Mouse (Mus musculus): ENCODE data around the gene Nfib.

The Nfib gene

GRCm38 (mm10) chr4:82479394-82479793, 226.2 kb downstream of the Nfib start:
- no peak for ATAC-seq (ENCODE audit: insufficient number of reproducible peaks, low FRiP score, low TSS enrichment)

DNA sequence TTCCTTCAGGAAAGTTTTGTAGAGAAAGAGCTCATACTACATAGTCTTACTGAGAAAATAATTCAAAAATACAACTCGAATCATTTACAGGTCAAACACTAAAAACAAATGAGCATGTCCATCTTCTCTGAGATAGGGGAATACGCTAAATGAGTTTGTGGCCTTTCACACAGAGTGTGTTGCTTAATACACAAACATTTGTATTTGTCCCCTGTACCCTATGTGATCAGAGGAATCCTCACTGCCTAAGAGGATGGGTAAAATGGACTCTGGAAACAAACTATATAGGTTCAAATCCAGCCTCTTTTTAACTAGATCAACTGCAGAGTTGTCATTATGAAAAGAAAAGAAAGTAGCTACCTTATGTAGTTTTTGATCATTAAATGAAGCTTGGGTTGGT, 227.8 kb downstream of the Nfib start:
- no peak for ATAC-seq (ENCODE audit: insufficient number of reproducible peaks, low FRiP score, low TSS enrichment)

- ATAC-seq (ENCODE audit: insufficient number of reproducible peaks, low FRiP score, low TSS enrichment): no peak
Observed at GRCm38 (mm10) chr4:82476411-82476810, 229.1 kb downstream of the Nfib start.

GRCm38 (mm10) chr4:82474334-82474733, 231.2 kb downstream of the Nfib start:
- no peak for ATAC-seq (ENCODE audit: insufficient number of reproducible peaks, low FRiP score, low TSS enrichment)

DNA sequence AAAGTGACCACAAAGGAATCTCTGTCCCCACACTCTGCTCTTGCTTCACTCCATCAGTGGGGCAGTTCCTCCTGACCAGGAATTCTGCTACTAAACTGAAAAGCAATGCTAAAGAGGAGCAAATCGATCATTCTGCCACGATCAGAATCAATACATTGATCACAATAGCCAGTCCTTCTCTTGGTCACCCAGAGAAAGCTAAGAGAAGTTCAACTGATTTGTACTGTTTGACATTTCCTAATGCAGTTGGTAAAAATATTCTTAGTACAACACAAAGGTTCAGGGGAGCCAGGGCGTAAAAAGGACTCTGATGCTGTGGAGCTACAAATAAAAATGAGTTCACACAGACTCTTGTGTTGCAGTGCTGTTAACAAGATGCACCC, 234.6 kb downstream of the Nfib start:
- no peak for ATAC-seq (ENCODE audit: insufficient number of reproducible peaks, low FRiP score, low TSS enrichment)

GRCm38 (mm10) chr4:82470212-82470937, 235.2 kb downstream of the Nfib start:
- no peak for ATAC-seq (ENCODE audit: insufficient number of reproducible peaks, low FRiP score, low TSS enrichment)

DNA sequence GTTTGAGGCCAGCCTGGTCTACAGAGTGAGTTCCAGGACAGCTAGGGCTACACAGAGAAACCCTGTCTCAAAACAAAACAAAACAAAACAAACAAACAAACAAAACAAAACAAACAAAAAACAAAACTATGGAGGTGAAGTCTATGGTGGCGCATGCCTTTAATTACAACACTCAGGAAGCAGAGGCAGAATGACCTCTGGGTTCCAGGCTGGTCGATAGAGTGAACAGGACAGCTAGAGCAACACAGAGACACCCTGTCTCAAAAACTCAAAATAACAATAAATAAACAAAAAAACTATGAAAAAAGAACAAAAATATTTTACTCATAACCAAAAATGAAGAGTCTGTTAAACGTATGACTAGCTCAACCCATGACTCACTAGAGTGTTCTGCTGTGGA, 236.6 kb downstream of the Nfib start:
- no peak for ATAC-seq (ENCODE audit: insufficient number of reproducible peaks, low FRiP score, low TSS enrichment)

GRCm38 (mm10) chr4:82466717-82467116, 238.8 kb downstream of the Nfib start:
- ATAC-seq (ENCODE audit: insufficient number of reproducible peaks, low FRiP score, low TSS enrichment): 0 out of 2 replicates have a peak, but pooled peaks have one; percentile 12

GRCm38 (mm10) chr4:82466144-82466543, 239.4 kb downstream of the Nfib start:
- peak; percentile 71 for ATAC-seq (ENCODE audit: insufficient number of reproducible peaks, low FRiP score, low TSS enrichment)

DNA sequence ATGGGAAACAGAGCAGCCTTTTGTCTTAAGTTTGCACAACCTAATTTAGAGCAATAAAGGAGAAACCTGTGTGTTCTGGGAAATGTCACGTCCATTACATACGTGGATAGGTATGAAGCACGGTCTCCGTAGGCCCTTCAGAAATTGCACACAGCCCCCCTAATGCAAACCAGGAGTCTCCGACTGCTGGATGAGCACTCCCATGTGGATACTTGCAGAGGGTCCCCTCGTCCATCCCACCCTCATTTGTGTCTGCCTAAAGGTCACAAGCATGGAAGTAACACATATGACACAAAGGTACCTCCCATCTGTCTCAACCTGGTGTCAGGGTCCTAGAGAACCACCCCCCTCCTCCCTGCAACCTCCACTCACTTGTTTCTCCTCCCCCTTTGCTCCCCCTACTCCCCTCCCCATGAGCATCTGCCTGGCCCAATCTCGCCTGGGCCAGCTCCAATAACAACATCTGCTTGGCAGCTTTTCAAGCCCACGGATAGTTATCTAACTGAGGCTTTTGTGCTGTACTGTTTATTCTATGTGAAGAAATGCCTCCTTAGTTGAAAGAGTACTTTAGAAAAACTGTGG, 241.4 kb downstream of the Nfib start:
- no peak for ATAC-seq (ENCODE audit: insufficient number of reproducible peaks, low FRiP score, low TSS enrichment)

- ATAC-seq (ENCODE audit: insufficient number of reproducible peaks, low FRiP score, low TSS enrichment): no peak
Observed at GRCm38 (mm10) chr4:82463189-82463715, 242.3 kb downstream of the Nfib start.

DNA sequence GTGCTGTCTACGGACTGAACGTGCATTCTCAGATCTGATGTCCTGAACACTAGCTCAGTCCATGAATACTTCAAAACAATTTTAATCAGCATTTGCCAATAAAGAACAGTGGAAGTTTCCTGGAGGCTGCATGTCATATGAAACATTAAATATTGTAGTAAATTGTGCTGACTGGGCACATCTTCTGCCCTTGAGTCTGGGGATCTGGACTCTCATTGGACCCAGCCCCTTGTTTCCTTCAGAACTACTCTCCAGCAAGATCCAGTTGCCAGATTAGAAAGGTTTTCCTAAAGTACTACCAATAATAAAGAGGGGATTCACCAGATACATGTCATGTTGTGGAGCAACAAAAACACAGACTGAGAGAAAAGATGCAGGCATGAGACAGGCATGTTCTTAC, 243.9 kb downstream of the Nfib start:
- no peak for ATAC-seq (ENCODE audit: insufficient number of reproducible peaks, low FRiP score, low TSS enrichment)

- no peak for ATAC-seq (ENCODE audit: insufficient number of reproducible peaks, low FRiP score, low TSS enrichment)
Observed at GRCm38 (mm10) chr4:82458895-82459294, 246.7 kb downstream of the Nfib start.

GRCm38 (mm10) chr4:82456908-82457307, 248.6 kb downstream of the Nfib start:
- ATAC-seq (ENCODE audit: insufficient number of reproducible peaks, low FRiP score, low TSS enrichment): no peak

DNA sequence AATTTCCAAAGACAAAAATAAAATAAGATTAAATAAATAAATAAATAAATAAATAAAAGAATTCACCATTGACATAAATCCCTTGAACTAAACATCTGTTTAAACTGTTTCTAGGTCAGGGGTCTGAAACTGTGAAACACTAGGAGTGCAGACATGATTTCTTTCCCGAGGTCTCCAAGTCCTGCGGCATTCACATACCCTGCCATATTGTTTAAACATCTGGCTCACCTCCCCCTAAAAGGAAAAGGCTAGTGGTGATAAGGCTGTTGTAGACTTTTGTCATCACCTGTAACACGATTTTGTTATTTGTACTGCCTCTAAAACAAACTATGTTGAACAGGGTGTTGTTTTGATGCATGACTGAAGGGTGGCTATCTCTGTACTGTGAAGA, 249.2 kb downstream of the Nfib start:
- ATAC-seq (ENCODE audit: insufficient number of reproducible peaks, low FRiP score, low TSS enrichment): no peak

GRCm38 (mm10) chr4:82455617-82456322, 249.8 kb downstream of the Nfib start:
- no peak for ATAC-seq (ENCODE audit: insufficient number of reproducible peaks, low FRiP score, low TSS enrichment)

DNA sequence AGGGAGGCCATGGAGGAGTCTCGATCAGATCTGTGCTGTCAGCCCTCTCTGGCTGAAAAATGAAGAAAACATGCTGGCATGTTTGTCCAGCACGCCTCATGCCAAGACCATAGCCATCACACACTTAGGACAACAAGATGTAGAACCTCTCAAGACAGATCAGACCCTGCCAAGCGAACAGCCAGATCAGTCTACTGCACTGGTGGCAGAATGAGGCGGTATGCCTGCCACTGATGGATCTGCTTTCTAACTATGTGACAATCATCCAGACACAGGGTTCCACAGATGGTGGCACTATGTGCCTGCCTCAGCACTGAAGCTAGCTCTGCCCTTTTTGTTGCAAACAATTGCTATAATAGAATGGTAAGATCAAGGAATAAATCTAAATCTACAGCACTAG, 250.6 kb downstream of the Nfib start:
- ATAC-seq (ENCODE audit: insufficient number of reproducible peaks, low FRiP score, low TSS enrichment): no peak

- no peak for ATAC-seq (ENCODE audit: insufficient number of reproducible peaks, low FRiP score, low TSS enrichment)
Observed at GRCm38 (mm10) chr4:82453341-82453740, 252.2 kb downstream of the Nfib start.

DNA sequence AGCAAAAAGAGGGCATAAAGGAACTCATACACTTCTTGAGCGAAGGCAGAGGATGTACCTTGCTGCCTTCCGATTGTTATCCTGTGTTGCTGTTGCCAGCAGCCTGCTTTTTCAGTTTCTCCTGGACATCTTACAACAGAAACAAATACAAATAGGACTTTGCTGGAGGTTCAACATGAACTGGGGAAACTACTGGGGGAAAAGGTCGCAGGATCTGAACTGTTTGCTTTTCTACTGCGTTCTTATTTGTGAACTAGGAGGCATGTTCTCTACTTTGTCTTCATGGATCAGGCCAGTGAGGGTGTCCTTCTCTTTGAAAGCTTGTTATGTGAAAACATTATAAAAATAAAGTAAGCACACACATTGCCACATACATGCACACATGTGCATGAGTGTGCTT, 252.6 kb downstream of the Nfib start:
- no peak for ATAC-seq (ENCODE audit: insufficient number of reproducible peaks, low FRiP score, low TSS enrichment)

DNA sequence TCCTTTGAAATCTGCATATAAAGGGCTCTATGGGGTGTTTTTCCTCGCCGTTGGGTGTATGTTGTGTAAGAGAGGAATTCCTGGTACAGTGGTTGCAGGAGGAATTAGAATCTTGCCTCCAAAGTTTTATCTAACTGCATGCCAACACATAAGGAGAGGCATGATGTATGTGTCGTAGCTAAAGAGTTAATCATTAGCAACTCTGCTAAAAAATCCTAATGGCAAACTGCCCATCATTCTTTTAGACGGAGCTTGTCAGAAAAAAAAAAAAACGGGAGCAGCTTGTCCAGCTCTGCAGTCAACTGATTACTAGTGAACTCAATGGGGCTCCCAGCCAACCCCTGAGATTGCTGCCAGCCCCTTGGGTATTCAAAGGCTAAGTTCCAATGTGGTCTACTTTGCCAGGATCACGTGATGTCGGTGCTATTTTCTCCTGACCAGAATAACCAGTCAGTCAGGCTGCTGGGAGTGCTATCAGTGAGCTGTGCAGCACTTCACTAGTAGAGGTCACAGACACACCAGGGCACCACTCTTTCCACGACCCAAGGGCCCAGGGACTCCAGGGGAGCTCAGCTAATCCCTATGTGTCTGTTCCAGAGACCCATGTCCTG, 258.4 kb downstream of the Nfib start:
- peak; percentile 92 for ATAC-seq (ENCODE audit: insufficient number of reproducible peaks, low FRiP score, low TSS enrichment)

GRCm38 (mm10) chr4:82444078-82444477, 261.5 kb downstream of the Nfib start:
- ATAC-seq (ENCODE audit: insufficient number of reproducible peaks, low FRiP score, low TSS enrichment): no peak

Data from cerebellum, adult (tissue).